Mouse (Mus musculus) lung, postnatal 25 days (tissue): ENCODE results near the gene Ifi202b.
"Not testable (repeated sequence)": the region's sequence is repeated elsewhere in the genome, so short reads cannot be mapped to it uniquely, and the experiment has no call there.

Experiments used
- DNase-seq: peaks from one replicate; pipeline ENCODE4 v3.0.0; 2022; ENCODE audit warnings: low spot score

The Ifi202b gene

DNA sequence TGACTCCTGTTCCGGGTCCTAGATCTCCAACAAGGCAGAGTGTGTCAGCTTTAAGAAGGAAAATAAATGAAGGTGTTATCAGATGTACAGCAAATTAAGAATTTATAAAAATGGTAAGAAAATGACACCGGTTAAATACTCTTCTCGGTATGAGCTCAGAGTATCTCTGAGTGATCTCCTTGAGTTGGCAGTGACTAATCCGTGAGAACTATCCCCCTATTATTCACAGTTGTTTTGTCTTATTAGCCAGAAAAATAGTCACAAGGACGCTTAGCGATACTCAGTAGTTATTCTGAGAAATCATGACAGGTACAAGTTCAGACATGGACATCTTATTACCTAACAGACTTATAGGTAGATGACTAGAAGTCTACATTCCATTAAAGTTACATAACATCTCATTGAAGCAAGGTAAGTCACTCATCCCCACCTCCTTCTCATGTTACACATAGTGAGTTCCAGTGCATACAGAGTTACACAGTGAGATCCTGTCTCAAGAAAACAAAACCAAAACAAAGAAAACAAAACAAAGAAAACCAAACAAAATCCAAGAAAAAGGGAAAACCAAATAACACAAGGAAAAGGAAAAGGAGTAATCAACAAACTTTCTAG is at the start of gene Ifi202b:
Ifi202b (minus strand) TSS at position 51 of the 612 bp plus-strand sequence.
- DNase-seq = not testable (repeated sequence)

GRCm38 (mm10) chr1:174031698-174032097 is 49.2 kb upstream of the Ifi202b start, which contains the start of gene Ifi205:
Gene Ifi205, minus strand, starts transcription at chr1:174031810.
- no peak for DNase-seq

DNA sequence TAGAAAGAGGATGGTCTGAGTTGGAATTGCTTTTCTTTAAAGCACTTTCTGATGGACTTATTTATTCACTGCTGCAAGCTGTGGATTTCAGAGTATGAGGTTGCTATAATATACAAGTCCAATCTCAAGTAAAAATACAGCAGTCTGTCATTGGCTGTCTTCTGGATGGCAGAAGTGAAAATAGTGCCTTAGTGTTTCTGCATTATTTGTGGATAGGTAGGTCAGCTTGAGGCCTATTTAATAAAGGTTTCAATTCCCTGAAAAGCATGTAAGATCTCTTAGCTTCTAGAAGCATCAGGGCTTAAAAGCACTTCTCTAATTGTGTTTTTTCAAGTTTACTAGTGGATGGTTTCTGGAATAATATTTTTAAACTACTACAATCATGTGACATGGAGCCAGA is 24.5 kb upstream of the Ifi202b start:
- not testable (repeated sequence) for DNase-seq

- DNase-seq = not testable (repeated sequence)
These were observed 22.0 kb upstream of the Ifi202b start for GRCm38 (mm10) chr1:174004352-174005109.

GRCm38 (mm10) chr1:173995003-173995402 is 12.5 kb upstream of the Ifi202b start:
- DNase-seq = no peak

- DNase-seq = not testable (repeated sequence)
These were observed 1.5 kb downstream of the Ifi202b start for GRCm38 (mm10) chr1:173981038-173981437.

- DNase-seq = no peak
These were observed 4.9 kb downstream of the Ifi202b start for GRCm38 (mm10) chr1:173977622-173978021.

GRCm38 (mm10) chr1:173973111-173973510 is 9.4 kb downstream of the Ifi202b start:
- no peak for DNase-seq

DNA sequence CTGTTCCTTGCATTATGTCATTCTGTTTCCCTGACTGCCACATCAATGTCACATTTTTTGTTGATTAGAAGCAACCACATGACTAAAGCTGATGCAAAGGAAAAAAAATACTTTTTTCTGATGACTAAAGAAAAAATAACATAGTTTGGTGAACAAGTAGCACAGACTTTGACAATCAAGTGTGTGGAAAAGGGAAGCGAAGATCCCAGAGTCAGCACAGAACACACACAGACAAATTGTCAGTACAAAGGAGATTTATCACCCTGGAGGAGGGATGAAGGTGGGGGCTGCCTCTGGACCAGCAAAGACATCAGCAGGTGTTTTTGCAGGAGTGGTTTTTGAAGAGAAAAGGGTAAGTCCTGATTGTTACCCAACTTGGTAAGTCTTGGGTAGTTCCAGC is 21.1 kb downstream of the Ifi202b start:
- DNase-seq = not testable (repeated sequence)

DNA sequence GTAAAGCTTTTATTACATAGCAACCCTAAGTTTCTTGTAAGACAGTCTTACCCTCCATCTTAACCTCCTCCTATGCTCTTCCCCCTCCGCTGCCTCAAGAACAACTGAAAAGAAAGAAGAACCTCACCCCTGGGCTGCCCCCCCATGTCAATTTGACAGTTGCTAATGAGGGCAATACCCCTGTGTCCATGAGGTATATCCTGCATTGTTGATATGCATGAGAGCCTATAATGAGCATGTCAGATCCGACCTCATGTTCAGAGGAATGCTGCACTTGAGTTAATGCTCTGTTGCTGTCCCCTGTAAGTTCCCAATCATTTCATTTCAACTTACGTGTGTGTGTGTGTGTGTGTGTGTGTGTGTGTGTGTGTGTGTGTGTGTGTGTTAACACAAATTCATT is 22.5 kb downstream of the Ifi202b start:
- not testable (repeated sequence) for DNase-seq

- not testable (repeated sequence) for DNase-seq
These were observed 26.6 kb downstream of the Ifi202b start for GRCm38 (mm10) chr1:173955839-173956527.

- DNase-seq = no peak
These were observed 27.3 kb downstream of the Ifi202b start for GRCm38 (mm10) chr1:173955071-173955796.

- no peak for DNase-seq
These were observed 29.0 kb downstream of the Ifi202b start for GRCm38 (mm10) chr1:173953563-173953962.

DNA sequence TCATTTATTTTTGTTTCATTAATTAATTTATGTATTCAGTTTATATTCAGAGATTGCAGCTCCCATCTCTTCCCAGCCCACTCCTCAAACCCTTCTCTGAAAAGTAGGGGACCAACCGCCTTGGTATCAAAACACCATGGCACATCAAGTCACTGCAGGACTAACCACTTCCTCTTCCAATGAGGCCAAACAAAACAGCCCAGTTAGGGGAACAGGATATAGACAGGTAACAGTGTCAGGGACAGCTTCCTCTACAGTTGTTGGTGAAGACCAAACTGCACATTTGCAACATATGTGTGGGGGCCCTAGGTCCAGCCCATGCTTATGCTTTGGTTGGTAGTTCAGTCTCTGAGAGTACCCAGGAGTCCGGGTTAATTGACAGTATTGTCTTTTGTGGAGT is 33.5 kb downstream of the Ifi202b start:
- DNase-seq = peak; percentile 18

GRCm38 (mm10) chr1:173942780-173943066 is 39.8 kb downstream of the Ifi202b start:
- DNase-seq = not testable (repeated sequence)

- DNase-seq = not testable (repeated sequence)
These were observed 40.4 kb downstream of the Ifi202b start, which contains the start of the genes Mndal and Ifi203 for GRCm38 (mm10) chr1:173941924-173942779. Gene Mndal, minus strand, starts transcription at chr1:173942491. Gene Ifi203, minus strand, starts transcription at chr1:173942672.

GRCm38 (mm10) chr1:173941522-173941921 is 41.0 kb downstream of the Ifi202b start:
- DNase-seq = not testable (repeated sequence)

DNA sequence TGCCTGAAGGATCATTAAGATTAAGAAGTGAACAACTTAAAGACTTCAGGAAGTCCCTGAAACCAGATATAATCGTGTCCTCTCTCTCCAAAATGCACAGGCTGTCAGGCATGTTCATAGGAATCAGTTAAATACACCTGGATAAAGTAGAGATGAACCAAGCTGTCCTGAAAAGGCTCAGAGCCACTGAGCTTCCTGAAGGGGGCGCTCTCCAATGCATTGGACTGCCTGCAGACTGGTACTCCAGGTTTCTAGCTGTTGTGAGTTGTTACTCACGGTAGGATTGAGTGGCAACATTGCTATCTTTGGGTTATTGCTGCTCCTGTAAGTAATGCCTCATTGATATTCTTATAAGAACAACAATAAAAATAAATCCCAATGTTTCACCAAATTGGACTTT is 63.3 kb downstream of the Ifi202b start:
- not testable (repeated sequence) for DNase-seq

- no peak for DNase-seq
These were observed 68.0 kb downstream of the Ifi202b start for GRCm38 (mm10) chr1:173914559-173914958.

GRCm38 (mm10) chr1:173913256-173913791 is 69.2 kb downstream of the Ifi202b start:
- not testable (repeated sequence) for DNase-seq
